Mouse (Mus musculus): Measurements from ENCODE around the gene Csdc2. TPM values are rescaled to one million over a fixed set of nuclear protein-coding genes. Genes with fewer than 3 reads are reported as not detected.

Gene Csdc2
- polyA plus RNA-seq, 1 experiment from 2014 or later = 287 TPM

DNA sequence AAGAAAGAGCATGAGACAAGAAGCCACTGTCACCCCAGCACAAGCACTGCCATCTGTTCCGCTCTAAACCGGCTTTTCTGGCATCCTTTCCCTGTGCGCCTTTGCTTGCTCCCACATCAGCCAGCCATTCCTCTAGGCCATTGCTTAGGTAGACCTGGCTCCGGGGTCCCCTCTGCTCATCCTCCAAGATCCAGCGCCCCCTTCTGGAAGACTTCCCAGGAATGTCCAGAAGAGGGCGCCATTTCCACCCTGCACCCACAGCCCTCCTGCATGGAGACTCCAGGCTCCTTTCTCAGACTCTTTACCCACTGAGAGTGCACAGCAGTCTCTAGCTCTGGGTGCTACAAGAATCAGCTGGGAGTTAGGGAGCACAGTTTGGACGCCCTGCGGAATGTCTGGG, 19.9 kb downstream of the Csdc2 start:
- no peak for ATAC-seq
- Histone ChIP-seq H3K9ac (ENCODE audit: low read depth, low read length) (no peak overlapping the region), H3K9me3 (ENCODE audit: control insufficient read depth, low read length) (no peaks in the 10 kb centered on the region), H3K27me3 (replicated peaks; ENCODE audit: control insufficient read depth, insufficient read depth, low read length) (no peaks in the 10 kb centered on the region), H3K4me3 (ENCODE audit: low read length) (no peak overlapping the region), H3K27ac (ENCODE audit: low read depth, low read length) (no peak overlapping the region), H3K4me1 (ENCODE audit: control insufficient read depth, insufficient read depth, low read depth, low read length) (peaks cover 6% of the 10 kb centered on the region; the same call in 1 of the 2 replicates), H3K4me2 (ENCODE audit: low read length) (no peak overlapping the region), H3K36me3 (ENCODE audit: control insufficient read depth, insufficient read depth, low read length) (peaks cover 15% of the 10 kb centered on the region)
- 55% methylated on average over 8 of the region's 8 CpGs for WGBS

DNA sequence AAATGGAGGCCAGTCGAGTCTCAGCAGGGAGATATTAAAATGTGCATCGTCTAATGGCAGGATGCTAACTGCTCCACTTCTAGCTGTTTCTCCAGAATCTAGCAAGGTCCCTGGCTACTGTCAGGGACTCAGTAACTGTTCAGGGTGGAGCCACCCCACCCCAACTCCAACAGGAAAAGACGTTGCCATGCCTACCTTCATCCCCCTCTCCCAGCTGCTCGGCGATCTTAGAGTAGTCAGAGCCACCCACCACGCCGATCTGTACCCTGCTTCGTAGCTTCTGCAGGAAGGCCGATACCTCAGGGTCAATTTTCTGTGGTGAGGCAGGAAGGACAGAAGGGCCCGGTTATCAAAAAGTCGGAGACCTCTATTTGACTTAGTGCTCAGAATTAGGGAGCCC, 21.0 kb downstream of the Csdc2 start:
- Histone ChIP-seq H3K9ac (ENCODE audit: low read depth, low read length) (no peak overlapping the region), H3K36me3 (ENCODE audit: control insufficient read depth, insufficient read depth, low read length) (peaks cover 13% of the 10 kb centered on the region), H3K9me3 (ENCODE audit: control insufficient read depth, low read length) (no peaks in the 10 kb centered on the region), H3K4me3 (ENCODE audit: low read length) (no peak overlapping the region), H3K27ac (ENCODE audit: low read depth, low read length) (no peak overlapping the region), H3K4me2 (ENCODE audit: low read length) (no peak overlapping the region), H3K4me1 (ENCODE audit: control insufficient read depth, insufficient read depth, low read depth, low read length) (peaks cover 6% of the 10 kb centered on the region; the same call in 1 of the 2 replicates), H3K27me3 (replicated peaks; ENCODE audit: control insufficient read depth, insufficient read depth, low read length) (no peaks in the 10 kb centered on the region)
- WGBS = 90% methylated on average over 11 of the region's 11 CpGs
- ATAC-seq = no peak

DNA sequence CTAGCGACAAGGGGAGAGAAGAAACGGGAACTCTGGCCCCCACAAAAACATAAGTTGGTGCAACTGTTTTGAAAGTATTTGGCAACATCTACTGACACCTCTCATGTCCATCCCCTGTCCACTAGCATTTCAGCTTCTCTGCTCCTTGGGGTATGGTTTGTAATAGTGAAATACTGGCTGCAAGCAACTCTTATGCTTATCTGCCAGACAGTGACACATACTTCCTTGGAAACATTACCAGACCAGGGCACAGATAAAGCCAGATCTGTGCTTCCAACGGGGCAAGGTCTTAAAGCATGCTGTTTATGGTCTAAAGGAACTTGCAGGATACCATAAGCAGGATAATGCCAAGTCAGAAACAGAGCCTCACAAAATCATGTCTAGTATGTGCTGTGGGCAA, 22.3 kb downstream of the Csdc2 start:
- Histone ChIP-seq H3K36me3 (ENCODE audit: control insufficient read depth, insufficient read depth, low read length) (peaks cover 13% of the 10 kb centered on the region), H3K27me3 (replicated peaks; ENCODE audit: control insufficient read depth, insufficient read depth, low read length) (no peaks in the 10 kb centered on the region), H3K4me3 (ENCODE audit: low read length) (no peak overlapping the region), H3K4me2 (ENCODE audit: low read length) (no peak overlapping the region), H3K4me1 (ENCODE audit: control insufficient read depth, insufficient read depth, low read depth, low read length) (peaks cover 6% of the 10 kb centered on the region; the same call in 1 of the 2 replicates), H3K9me3 (ENCODE audit: control insufficient read depth, low read length) (no peaks in the 10 kb centered on the region), H3K27ac (ENCODE audit: low read depth, low read length) (no peak overlapping the region), H3K9ac (ENCODE audit: low read depth, low read length) (no peak overlapping the region)
- no peak for ATAC-seq
- 94% methylated on average over 3 of the region's 3 CpGs for WGBS

DNA sequence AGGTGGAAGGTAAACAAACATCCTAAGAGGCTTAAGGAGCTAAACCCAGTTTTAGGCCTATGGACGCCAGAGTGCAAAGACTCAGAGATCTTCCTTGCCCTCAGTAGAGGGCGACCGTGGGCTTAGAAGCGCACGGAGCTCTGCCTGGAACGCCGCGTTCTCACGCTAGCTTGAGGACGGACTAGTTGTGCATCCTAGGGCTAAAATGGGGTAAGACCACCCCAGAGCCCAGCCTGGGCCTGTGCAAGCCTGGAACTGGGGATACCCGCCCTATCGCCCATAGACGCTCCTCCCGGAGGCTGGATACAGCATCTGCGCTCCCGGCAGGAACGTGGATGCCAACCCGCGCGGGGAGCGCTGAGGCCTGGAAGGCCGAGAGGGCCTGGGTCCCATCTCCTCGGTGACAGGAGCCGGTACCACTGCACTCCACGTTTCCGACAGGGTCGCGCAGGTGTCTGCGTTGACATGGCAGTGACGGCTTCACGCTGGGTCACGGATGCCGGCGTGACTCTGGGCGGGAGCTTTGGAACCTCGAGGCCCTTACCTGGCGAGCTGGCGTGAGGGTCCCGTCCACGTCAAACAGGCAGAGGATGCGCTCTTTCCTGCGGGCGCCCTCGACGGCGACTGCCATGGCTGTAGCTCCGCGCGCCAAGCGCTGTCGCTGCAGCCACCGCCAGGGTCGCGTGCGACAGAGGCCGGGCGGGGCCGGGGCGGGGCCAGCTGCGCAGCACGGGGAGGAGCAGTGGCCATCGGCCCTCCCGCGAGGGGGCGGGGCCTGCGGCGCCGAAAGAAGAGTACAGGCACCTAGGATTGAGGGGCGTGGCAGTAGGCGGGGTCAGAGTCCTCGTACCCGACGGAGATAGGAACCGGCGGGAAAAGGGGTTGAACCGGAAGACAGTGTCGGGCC, 23.9 kb downstream of the Csdc2 start, which contains the start of gene Pmm1:
Pmm1 (minus strand) TSS at position 760 of the 907 bp plus-strand sequence.
- Histone ChIP-seq H3K9ac (ENCODE audit: low read depth, low read length) (peak within 1 kb of the TSS; percentile 89), H3K36me3 (ENCODE audit: control insufficient read depth, insufficient read depth, low read length) (peaks cover 2% of the 10 kb centered on the region; the same call in 1 of the 2 replicates), H3K9me3 (ENCODE audit: control insufficient read depth, low read length) (no peaks in the 10 kb centered on the region), H3K4me3 (ENCODE audit: low read length) (peak within 1 kb of the TSS; percentile 74), H3K27me3 (replicated peaks; ENCODE audit: control insufficient read depth, insufficient read depth, low read length) (no peaks in the 10 kb centered on the region), H3K4me1 (ENCODE audit: control insufficient read depth, insufficient read depth, low read depth, low read length) (peaks cover 6% of the 10 kb centered on the region; the same call in 1 of the 2 replicates), H3K4me2 (ENCODE audit: low read length) (peak within 1 kb of the TSS; percentile 90), H3K27ac (ENCODE audit: low read depth, low read length) (peak within 1 kb of the TSS; percentile 91)
- under 1% methylated on average over 68 of the region's 77 CpGs for WGBS
- peak; percentile 98 for ATAC-seq

DNA sequence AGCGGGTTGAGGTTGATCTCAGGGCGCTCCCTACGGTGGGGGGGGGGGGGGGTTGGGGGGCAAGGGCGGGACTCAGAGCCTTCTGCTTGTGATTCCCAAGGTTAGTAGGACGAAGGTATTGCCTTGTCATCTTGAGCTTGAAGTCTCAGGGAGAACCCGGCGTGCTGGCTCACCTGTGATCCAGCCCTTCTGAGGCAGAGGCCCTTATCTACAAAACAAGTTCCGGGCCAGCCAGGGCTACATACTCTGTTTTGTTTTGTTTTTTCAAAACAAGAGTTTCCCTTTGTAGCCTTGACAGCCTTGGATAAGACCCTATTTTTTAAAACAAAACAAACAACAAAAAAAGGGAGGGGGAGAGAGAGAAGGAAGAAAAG, 24.5 kb downstream of the Csdc2 start:
- 4% methylated on average over 8 of the region's 8 CpGs for WGBS
- no peaks in the 10 kb centered on the region for H3K36me3 ChIP-seq (ENCODE audit: control insufficient read depth, insufficient read depth, low read length)
- ATAC-seq = no peak
- H3K9ac ChIP-seq (ENCODE audit: low read depth, low read length) = peak overlapping the region; percentile 53; the same call in 1 of the 2 replicates
- peak overlapping the region; percentile 74 for H3K4me3 ChIP-seq (ENCODE audit: low read length)
- H3K27me3 ChIP-seq (replicated peaks; ENCODE audit: control insufficient read depth, insufficient read depth, low read length) = no peaks in the 10 kb centered on the region
- peak overlapping the region; percentile 91 for H3K27ac ChIP-seq (ENCODE audit: low read depth, low read length)
- no peaks in the 10 kb centered on the region for H3K9me3 ChIP-seq (ENCODE audit: control insufficient read depth, low read length)
- H3K4me2 ChIP-seq (ENCODE audit: low read length) = peak overlapping the region; percentile 90
- H3K4me1 ChIP-seq (ENCODE audit: control insufficient read depth, insufficient read depth, low read depth, low read length) = peaks cover 6% of the 10 kb centered on the region; the same call in 1 of the 2 replicates

DNA sequence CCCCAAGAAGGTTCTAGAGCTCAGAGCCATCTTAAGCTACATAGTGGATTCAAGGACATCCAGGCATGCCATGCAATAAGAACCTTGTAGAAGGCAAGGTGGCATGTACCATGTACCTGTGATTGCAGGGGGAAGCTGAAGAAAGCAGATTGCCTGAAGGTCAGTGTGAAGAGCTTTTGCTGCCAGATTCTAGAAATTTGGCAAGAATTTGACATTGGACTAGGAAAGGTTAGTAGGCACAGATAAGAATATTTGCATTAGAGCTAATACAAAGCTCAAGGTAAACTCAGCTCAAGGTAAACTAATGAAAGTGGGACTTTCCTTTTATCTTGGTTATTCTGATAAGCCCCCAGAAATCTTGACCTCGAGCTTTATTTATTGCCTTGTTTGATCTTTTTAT, 27.7 kb downstream of the Csdc2 start:
- H3K36me3 ChIP-seq (ENCODE audit: control insufficient read depth, insufficient read depth, low read length) = no peaks in the 10 kb centered on the region
- no peaks in the 10 kb centered on the region for H3K27me3 ChIP-seq (replicated peaks; ENCODE audit: control insufficient read depth, insufficient read depth, low read length)
- H3K4me2 ChIP-seq (ENCODE audit: low read length) = no peak overlapping the region
- no peaks in the 10 kb centered on the region for H3K9me3 ChIP-seq (ENCODE audit: control insufficient read depth, low read length)
- H3K9ac ChIP-seq (ENCODE audit: low read depth, low read length) = no peak overlapping the region
- H3K4me3 ChIP-seq (ENCODE audit: low read length) = no peak overlapping the region
- ATAC-seq = no peak
- H3K4me1 ChIP-seq (ENCODE audit: control insufficient read depth, insufficient read depth, low read depth, low read length) = peaks cover 3% of the 10 kb centered on the region; the same call in 1 of the 2 replicates
- 85% methylated on average over 1 of the region's 1 CpGs for WGBS
- H3K27ac ChIP-seq (ENCODE audit: low read depth, low read length) = no peak overlapping the region

DNA sequence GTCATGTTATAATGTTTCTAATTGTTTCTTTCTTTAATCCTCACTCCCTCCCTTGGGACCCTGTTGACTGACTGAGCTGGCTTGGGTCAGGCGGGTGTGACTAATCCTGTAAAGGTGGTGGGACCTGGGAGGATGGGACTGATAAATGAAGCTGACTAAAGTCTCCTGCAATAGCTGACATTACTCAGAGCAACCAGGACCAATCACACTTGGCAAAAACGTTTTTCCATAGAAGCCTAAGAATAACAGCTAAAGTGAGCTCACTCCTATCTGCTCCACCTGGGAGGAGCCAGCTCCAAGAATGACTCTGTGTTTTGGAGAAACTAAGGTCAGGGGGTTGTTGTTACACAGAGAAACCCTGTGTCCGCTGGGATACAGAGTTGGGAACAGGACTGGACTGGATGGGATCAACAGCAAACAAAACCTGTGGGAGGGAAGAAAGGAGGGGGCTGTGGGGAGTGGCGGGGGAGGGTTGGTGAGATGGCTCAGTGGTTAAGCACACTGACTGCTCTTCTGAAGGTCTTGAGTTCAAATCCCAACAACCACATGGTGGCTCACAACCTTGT, 28.5 kb downstream of the Csdc2 start:
- H3K36me3 ChIP-seq (ENCODE audit: control insufficient read depth, insufficient read depth, low read length) = no peaks in the 10 kb centered on the region
- ATAC-seq = no peak
- 59% methylated on average over 4 of the region's 4 CpGs for WGBS

DNA sequence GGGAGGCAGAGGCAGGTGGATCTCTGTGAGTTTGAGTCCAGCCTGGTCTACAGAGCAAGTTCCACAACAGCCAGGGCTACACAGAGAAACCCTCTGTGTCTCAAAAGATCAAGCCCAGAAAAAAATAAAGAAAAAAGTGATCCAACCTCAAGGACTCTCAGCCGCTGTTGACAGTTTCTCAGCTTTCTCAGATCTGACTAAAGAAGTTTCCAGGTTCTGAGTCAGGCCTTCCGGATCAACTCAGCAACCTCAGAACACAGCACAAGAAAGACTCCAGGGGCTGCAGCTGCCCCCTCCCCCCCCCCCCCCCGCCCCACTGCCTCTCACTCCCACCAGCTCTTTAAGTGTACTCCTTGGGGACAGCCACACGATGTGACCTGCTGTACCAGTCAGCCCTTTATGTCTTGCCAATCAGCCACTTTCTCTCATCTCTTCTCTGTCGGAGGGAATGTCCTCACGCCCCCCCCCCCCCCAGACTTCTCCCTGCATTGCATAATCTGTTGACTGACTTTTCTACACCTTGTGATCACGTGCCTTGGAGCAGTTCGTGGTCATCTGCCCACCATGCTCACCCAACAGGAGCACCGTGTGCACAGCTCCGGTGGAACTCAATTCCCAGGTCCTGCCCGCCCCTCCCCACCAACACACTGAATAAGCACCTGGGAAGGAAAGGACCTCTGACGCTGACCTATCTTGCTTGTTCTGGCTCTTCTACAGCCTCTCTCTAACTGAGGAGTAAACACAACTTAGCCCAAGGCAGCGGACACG, 29.7 kb downstream of the Csdc2 start:
- Histone ChIP-seq H3K27ac (ENCODE audit: low read depth, low read length) (no peak overlapping the region), H3K27me3 (replicated peaks; ENCODE audit: control insufficient read depth, insufficient read depth, low read length) (no peaks in the 10 kb centered on the region), H3K4me1 (ENCODE audit: control insufficient read depth, insufficient read depth, low read depth, low read length) (no peaks in the 10 kb centered on the region), H3K4me2 (ENCODE audit: low read length) (no peak overlapping the region), H3K9me3 (ENCODE audit: control insufficient read depth, low read length) (no peaks in the 10 kb centered on the region), H3K4me3 (ENCODE audit: low read length) (no peak overlapping the region), H3K36me3 (ENCODE audit: control insufficient read depth, insufficient read depth, low read length) (no peaks in the 10 kb centered on the region), H3K9ac (ENCODE audit: low read depth, low read length) (no peak overlapping the region)
- WGBS = 90% methylated on average over 11 of the region's 14 CpGs
- no peak for ATAC-seq

More for the DNA sequence above, 28.5 kb downstream of the Csdc2 start:
- H3K4me1 ChIP-seq (ENCODE audit: control insufficient read depth, insufficient read depth, low read depth, low read length) = no peaks in the 10 kb centered on the region
- H3K4me3 ChIP-seq (ENCODE audit: low read length) = no peak overlapping the region
- no peak overlapping the region for H3K27ac ChIP-seq (ENCODE audit: low read depth, low read length)
- H3K9ac ChIP-seq (ENCODE audit: low read depth, low read length) = no peak overlapping the region
- no peaks in the 10 kb centered on the region for H3K27me3 ChIP-seq (replicated peaks; ENCODE audit: control insufficient read depth, insufficient read depth, low read length)
- no peaks in the 10 kb centered on the region for H3K9me3 ChIP-seq (ENCODE audit: control insufficient read depth, low read length)
- no peak overlapping the region for H3K4me2 ChIP-seq (ENCODE audit: low read length)

DNA sequence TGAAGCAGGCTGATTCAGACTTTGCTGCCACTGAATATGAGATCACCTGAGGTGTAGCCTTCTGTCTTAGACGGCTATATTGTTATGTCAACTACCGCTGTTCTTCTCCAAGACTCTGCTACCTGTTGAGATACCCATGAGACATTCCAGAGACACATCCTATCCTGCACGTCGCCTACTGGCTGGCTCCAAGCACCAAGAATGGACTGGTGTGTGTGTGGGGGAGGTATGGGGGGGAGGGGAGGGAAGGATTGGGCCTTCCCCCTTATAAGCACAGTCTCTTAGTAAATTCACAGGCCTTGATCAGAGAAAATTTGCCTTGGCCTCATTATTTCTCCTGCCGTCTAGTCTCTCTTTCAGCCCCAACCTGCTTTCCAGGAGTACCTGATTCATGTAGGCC, 31.3 kb downstream of the Csdc2 start:
- H3K9ac ChIP-seq (ENCODE audit: low read depth, low read length) = no peak overlapping the region
- H3K27me3 ChIP-seq (replicated peaks; ENCODE audit: control insufficient read depth, insufficient read depth, low read length) = no peaks in the 10 kb centered on the region
- H3K36me3 ChIP-seq (ENCODE audit: control insufficient read depth, insufficient read depth, low read length) = no peaks in the 10 kb centered on the region
- no peak for ATAC-seq
- no peaks in the 10 kb centered on the region for H3K4me1 ChIP-seq (ENCODE audit: control insufficient read depth, insufficient read depth, low read depth, low read length)
- no peak overlapping the region for H3K4me2 ChIP-seq (ENCODE audit: low read length)
- H3K9me3 ChIP-seq (ENCODE audit: control insufficient read depth, low read length) = peaks cover 5% of the 10 kb centered on the region
- H3K27ac ChIP-seq (ENCODE audit: low read depth, low read length) = no peak overlapping the region
- no peak overlapping the region for H3K4me3 ChIP-seq (ENCODE audit: low read length)
- 90% methylated on average over 5 of the region's 5 CpGs for WGBS

Data from hindbrain, embryonic 16.5 days (tissue).